Mouse (Mus musculus): ENCODE data around the gene Sertad2.

DNA sequence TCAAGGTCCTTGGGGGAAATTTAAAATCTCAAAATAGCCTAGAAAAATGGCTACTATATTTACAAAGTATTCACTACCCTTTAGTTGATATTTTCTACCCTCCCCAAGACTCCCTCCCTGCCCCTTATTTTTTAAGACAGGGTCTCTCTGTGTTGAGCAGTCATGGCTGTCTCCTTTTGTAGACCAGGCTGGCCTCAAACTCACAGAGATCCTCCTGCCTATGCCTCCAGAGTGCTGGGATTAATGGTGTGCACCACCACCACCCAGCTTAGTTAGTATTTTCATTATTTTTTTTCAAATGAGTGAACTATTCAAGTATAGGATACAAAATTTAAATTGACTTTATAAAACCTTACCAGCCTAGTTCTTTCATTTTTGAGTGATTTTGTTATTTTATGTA is 94.0 kb downstream of the Sertad2 start:
- TF ChIP-seq CTCF (IDR thresholded peaks at IDR 0.05; ENCODE audit: borderline replicate concordance, insufficient read depth, low read depth, low read length) (no peak), POLR2A (IDR thresholded peaks at IDR 0.05; ENCODE audit: borderline replicate concordance, insufficient read depth, low read length) (no peak)

All from cerebellum, adult 2 months (tissue).